Mouse (Mus musculus) right cerebral cortex, adult 18-20 months (tissue): ENCODE data around the gene Mylpf.

Experiments
- DNase-seq: peaks from one replicate; pipeline ENCODE4 v3.0.0; 2022; ENCODE audit warnings: mixed read lengths

The Mylpf gene

DNA sequence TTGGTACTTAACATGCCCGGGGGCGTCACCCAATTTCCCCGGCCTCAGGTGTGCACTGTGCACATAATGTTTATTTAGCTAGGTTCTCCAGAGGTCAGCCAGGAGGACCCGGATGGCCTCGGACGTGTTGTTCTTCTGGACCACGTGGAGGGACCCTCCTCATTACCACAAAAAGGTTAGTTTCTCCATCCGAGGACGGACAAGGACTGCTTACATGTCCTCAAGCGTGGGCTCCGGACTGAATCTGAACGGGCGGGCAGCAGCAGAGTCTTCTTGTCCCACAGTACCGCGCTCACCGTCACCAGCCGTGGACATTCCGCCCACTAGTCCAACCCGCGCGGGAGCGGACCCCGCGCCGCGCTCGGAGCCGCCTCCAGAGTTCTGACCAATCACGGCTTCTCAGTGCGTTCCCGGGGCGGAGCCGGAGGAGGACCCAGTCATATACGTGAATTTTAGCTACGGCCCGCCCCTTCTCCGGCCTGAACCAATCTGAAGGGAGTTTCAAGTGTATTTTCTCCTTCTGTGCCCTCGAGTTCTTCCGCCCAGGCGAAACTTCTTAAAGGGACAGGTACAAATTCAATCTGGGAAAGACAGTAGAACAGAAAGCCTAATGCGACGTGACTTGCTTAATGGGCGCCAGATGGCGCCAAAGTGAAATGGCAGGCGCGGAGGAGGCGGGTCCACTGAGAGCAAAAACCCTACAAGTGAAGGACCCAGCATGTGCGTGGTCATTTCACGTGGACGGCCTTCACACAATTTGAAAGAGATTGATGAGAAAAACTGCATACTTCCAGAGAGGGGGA lies 51.8 kb downstream of the Mylpf start, which contains the start of gene Dctpp1:
Gene Dctpp1 (minus strand): TSS at position 401 of the 803 bp plus-strand sequence.
- DNase-seq: peak; percentile 99

DNA sequence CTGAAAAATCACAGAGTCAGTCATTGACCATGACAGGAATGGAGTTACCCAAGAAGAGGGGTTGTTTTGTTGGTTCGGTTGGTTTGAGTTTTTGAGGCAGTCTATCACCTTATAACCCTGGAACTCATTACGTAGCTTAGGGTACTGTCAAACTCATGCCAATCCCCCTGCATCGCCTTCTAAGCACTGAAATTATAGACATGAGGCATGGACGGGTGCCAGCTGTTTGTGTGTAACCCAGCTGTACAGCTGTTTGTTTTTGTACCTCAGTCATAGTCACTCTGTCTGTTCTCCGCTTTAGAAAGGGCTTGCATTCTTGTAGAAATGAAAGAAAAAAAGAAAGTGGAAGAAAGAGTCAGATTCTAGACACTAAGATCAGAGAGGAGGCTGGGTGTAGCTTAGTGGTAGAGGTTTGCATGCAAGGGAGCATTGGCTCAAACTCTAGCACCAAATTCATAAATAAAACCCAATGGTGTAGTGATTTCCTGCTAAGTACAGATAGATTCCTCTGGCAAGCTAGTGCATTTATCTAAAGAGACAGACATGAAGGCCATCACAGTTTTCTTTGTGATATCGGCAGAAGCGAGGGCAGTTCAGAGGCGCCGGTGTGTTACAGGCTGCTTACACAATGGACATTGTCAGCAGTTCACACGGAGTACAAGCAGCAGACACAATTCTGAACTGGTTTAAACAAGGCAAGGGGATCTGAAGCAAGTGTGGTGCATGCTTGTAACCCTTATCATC lies 53.7 kb downstream of the Mylpf start:
- no peak for DNase-seq

DNA sequence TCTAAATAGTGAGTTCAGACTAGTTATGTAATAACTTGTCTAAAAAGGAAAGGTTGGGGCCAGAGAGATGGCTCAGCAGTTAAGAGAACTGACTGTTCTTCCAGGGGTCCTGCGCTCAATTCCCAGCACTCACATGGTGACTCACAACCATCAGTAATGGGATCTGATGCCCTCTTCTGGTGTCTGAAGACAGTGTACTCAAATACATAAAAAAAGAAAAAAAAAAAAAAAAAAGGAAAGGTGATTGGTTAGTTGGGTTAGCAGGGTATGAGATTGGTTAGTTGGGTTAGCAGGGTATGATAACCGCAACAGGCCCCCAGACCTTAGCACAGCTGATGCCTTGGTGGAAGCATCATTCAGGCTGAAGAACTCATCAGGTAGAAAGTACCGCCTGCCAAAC lies 54.8 kb downstream of the Mylpf start:
- DNase-seq: no peak
